ENCODE assay signal across 8 mouse cellular contexts in the genomic region with DNA sequence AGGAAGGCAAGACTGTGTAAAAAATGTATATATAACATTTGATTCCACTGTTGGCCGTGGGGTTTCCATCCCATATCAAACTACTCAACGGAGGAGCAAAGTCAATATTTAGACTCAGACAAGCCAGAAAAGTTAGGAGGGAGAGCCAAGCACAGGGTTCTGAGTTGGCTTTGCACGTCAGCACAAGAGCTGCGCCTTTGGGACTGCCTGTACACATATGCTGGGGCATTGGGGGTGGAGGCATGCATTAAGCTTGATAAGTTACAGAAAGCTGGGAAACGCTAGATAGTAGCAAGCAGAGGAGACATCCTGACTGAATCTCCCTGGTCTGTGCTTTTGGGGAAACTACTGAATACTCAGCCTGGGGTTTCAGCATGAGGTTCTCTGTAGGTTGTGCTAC. TPM values are rescaled to one million over a fixed set of nuclear protein-coding genes. Genes with fewer than 3 reads are reported as not detected.
DNase-seq lines count a peak whose midpoint lies in the region; ATAC-seq lines count a peak whose summit lies in the region.

No protein-coding gene starts in this region.

- WGBS in forebrain, embryonic 10.5 days: 45% methylated on average over 5 of the region's 5 CpGs
- 8% methylated on average over 5 of the region's 5 CpGs for WGBS in intestine, embryonic 15.5 days

- peak overlapping the region; percentile 88 for H3K4me3 ChIP-seq in forebrain, embryonic 10.5 days
- H3K4me3 ChIP-seq in intestine, embryonic 15.5 days (replicated peaks): peak overlapping the region; percentile 83

- no peaks in the 10 kb centered on the region for H3K27me3 ChIP-seq in forebrain, embryonic 10.5 days (ENCODE audit: poor library complexity, severe bottlenecking)
- no peaks in the 10 kb centered on the region for H3K27me3 ChIP-seq in intestine, embryonic 15.5 days (replicated peaks)

- peak overlapping the region; percentile 85 for H3K4me2 ChIP-seq in intestine, embryonic 15.5 days (replicated peaks)

- H3K36me3 ChIP-seq in forebrain, embryonic 10.5 days (replicated peaks): peaks cover 37% of the 10 kb centered on the region
- H3K36me3 ChIP-seq in intestine, embryonic 15.5 days: no peaks in the 10 kb centered on the region; the same call in 1 of the 2 replicates

- H3K4me1 ChIP-seq in forebrain, embryonic 10.5 days: peaks cover 28% of the 10 kb centered on the region
- peaks cover 16% of the 10 kb centered on the region for H3K4me1 ChIP-seq in intestine, embryonic 15.5 days (replicated peaks)

- peak overlapping the region; percentile 94 for H3K9ac ChIP-seq in intestine, embryonic 15.5 days

- 0 out of 2 replicates have a peak, but pooled peaks cover 4% of the 10 kb centered on the region for H3K9me3 ChIP-seq in forebrain, embryonic 10.5 days
- no peaks in the 10 kb centered on the region for H3K9me3 ChIP-seq in intestine, embryonic 15.5 days

- H3K27ac ChIP-seq in forebrain, embryonic 10.5 days: peak overlapping the region; percentile 97
- H3K27ac ChIP-seq in intestine, embryonic 15.5 days: peak overlapping the region; percentile 99

- peak; percentile 53 to 66 for DNase-seq in heart, adult 18-20 months
- DNase-seq in heart, postnatal 25 days (ENCODE audit: low spot score): no peak
- DNase-seq in forebrain, embryonic 10.5 days (ENCODE audit: extremely low spot score, low spot score): no peak
- no peak for DNase-seq in c-Kit-positive CD71-positive TER-119-positive erythroid progenitor cells, embryonic 14.5 days (ENCODE audit: low spot score)
- no peak for DNase-seq in thymus, postnatal 14 days
- DNase-seq in ovary, postnatal 14 days (ENCODE audit: low spot score): no peak

- intact Hi-C loops in heart, postnatal 25 days (cut with DNase I): loop anchor here (5.0 kb wide), 1 partner anchor 38 kb away; no protein-coding TSS in a partner anchor

- ATAC-seq in intestine, embryonic 15.5 days: no peak
- ATAC-seq in megakaryocyte progenitor cell, adult 5-6 weeks (replicated peaks; ENCODE audit: poor library complexity): 0 out of 2 replicates have a peak, but pooled peaks have one; percentile 10

RNA-seq across cellular contexts. Expression of gene A930033H14Rik, which starts 1.1 kb away (rescaled TPM):
- under 1 TPM; 0.72 to 0.85 TPM for total RNA-seq in heart, adult 18-20 months (2021)
- 1 to 10 TPM in 1 of 2 experiments, under 1 TPM in 1; 0.92 to 1.8 TPM for total RNA-seq in heart, postnatal 25 days (2021)
- 0.98 and 1.2 TPM in 2 replicates for polyA plus RNA-seq in forebrain, embryonic 10.5 days (2016; fragmentation: Nextera tagmentation; extraction: Ambion mirVana)
- 1.8 TPM in 2 replicates for polyA plus RNA-seq in intestine, embryonic 15.5 days (2015; fragmentation: Nextera tagmentation; extraction: Ambion mirVana)
- 2.9 and 3.0 TPM in 2 replicates for total RNA-seq in megakaryocyte progenitor cell, adult 5-6 weeks (2015)
- 1.6 and 1.7 TPM in 2 replicates for total RNA-seq in megakaryocyte progenitor cell, adult 5-6 weeks (2017)

Comparison
In these comparisons a context has a peak if more than half of its experiments do, and no peak if none do; other contexts are left out.
1. DNase-seq: peak in heart, adult 18-20 months (2 of 2); none in heart, postnatal 25 days (single experiment), forebrain, embryonic 10.5 days (single experiment), c-Kit-positive CD71-positive TER-119-positive erythroid progenitor cells, embryonic 14.5 days (single experiment), thymus, postnatal 14 days (single experiment) and ovary, postnatal 14 days (single experiment).